In genomic region chr11:78137584-78137983, GRCm38 (mm10) we compare ENCODE assay signal across 14 mouse cellular contexts. TPM values are rescaled to one million over a fixed set of nuclear protein-coding genes. Genes with fewer than 3 reads are reported as not detected.
A peak's percentile ranks its signal among the peaks of the same experiment; 100 is the strongest.
DNase-seq lines count a peak whose midpoint lies in the region; ATAC-seq and TF ChIP-seq lines count a peak whose summit lies in the region.
"Had no signal": no experiment of that assay in that cellular context is flagged by ENCODE, and none has a peak within 500 bp of the region (broad histone marks: within the 10 kb centered on the region; RNA-seq: fewer than 3 reads in every experiment).

No protein-coding gene starts in this region.

- H3K4me1 ChIP-seq in heart, adult 2 months (ENCODE audit: control insufficient read depth, insufficient read depth, low read length) = peaks cover 10% of the 10 kb centered on the region
- H3K4me1 ChIP-seq in kidney, embryonic 16.5 days (ENCODE audit: insufficient read depth, low read length) = no peaks in the 10 kb centered on the region
- H3K4me1 ChIP-seq in heart, embryonic 15.5 days (replicated peaks) = peaks cover 39% of the 10 kb centered on the region
- H3K4me1 ChIP-seq: midbrain, embryonic 13.5 days had no signal

- no peak overlapping the region for H3K4me2 ChIP-seq in kidney, embryonic 16.5 days (replicated peaks; ENCODE audit: low read depth, low read length)
- H3K4me2 ChIP-seq in heart, embryonic 15.5 days = no peak overlapping the region
- H3K4me2 ChIP-seq: midbrain, embryonic 13.5 days; neural tube, embryonic 15.5 days had no signal

- 52% methylated on average over 4 of the region's 4 CpGs for WGBS in heart, adult 2 months
- WGBS in kidney, embryonic 16.5 days = 86% methylated on average over 4 of the region's 4 CpGs
- 63% methylated on average over 4 of the region's 4 CpGs for WGBS in heart, embryonic 15.5 days

- peaks cover 4% of the 10 kb centered on the region for H3K36me3 ChIP-seq in heart, adult 2 months (ENCODE audit: control insufficient read depth, insufficient read depth, low read length)
- H3K36me3 ChIP-seq in kidney, embryonic 16.5 days (ENCODE audit: insufficient read depth, low read length) = no peaks in the 10 kb centered on the region
- H3K36me3 ChIP-seq in heart, embryonic 15.5 days = no peaks in the 10 kb centered on the region
- H3K36me3 ChIP-seq: midbrain, embryonic 13.5 days; neural tube, embryonic 15.5 days had no signal

- TF ChIP-seq EP300 in heart, adult 2 months (IDR thresholded peaks at IDR 0.05; ENCODE audit: insufficient read depth, low read depth, low read length) = 0 out of 2 replicates have a peak, but pooled peaks have one; percentile 52

- peak in 1 of 2 experiments; percentile 21 for DNase-seq in heart, adult 2 months
- no peak for DNase-seq in heart, postnatal 25 days (ENCODE audit: low spot score)
- peak; percentile 32 to 73 for DNase-seq in kidney, postnatal 25 days
- DNase-seq in ZHBTc4 (ENCODE audit: low read depth, low spot score) = peak; percentile 64
- DNase-seq in neural tube, embryonic 10.5 days (ENCODE audit: extremely low spot score, low spot score) = no peak
- DNase-seq: cerebellum, postnatal 10 days; embryo, embryonic 11 days; gastrocnemius, postnatal 25 days; thymus, postnatal 36 days had no signal

- no peaks in the 10 kb centered on the region for H3K27me3 ChIP-seq in heart, adult 2 months (ENCODE audit: control insufficient read depth, insufficient read depth, low read length)
- no peaks in the 10 kb centered on the region for H3K27me3 ChIP-seq in kidney, embryonic 16.5 days (ENCODE audit: insufficient read depth, low read length)
- H3K27me3 ChIP-seq in heart, embryonic 15.5 days = no peaks in the 10 kb centered on the region
- H3K27me3 ChIP-seq: midbrain, embryonic 13.5 days; neural tube, embryonic 15.5 days had no signal

- H3K4me3 ChIP-seq in heart, adult 2 months = no peak overlapping the region
- H3K4me3 ChIP-seq in kidney, embryonic 16.5 days (ENCODE audit: low read length) = no peak overlapping the region
- H3K4me3 ChIP-seq in heart, embryonic 15.5 days = no peak overlapping the region
- H3K4me3 ChIP-seq: midbrain, embryonic 13.5 days; neural tube, embryonic 15.5 days had no signal

- ATAC-seq in kidney, embryonic 16.5 days (ENCODE audit: low FRiP score, low TSS enrichment) = no peak
- ATAC-seq in heart, embryonic 15.5 days (replicated peaks; ENCODE audit: insufficient number of reproducible peaks, insufficient read depth, low FRiP score, low read depth) = no peak
- ATAC-seq: midbrain, embryonic 13.5 days had no signal

- no peak overlapping the region for H3K9ac ChIP-seq in heart, adult 2 months (ENCODE audit: low read depth, low read length)
- no peak overlapping the region for H3K9ac ChIP-seq in kidney, embryonic 16.5 days (replicated peaks; ENCODE audit: low read length)
- H3K9ac ChIP-seq in heart, embryonic 15.5 days = no peak overlapping the region
- H3K9ac ChIP-seq: midbrain, embryonic 13.5 days; neural tube, embryonic 15.5 days had no signal

- no peak for TF ChIP-seq CTCF in heart, adult 2 months (IDR thresholded peaks at IDR 0.05)

- intact Hi-C loops in heart, adult 2 months (cut with DNase I) = no loop called here
- intact Hi-C loops in heart, postnatal 25 days (cut with DNase I) = no loop called here

- H3K9me3 ChIP-seq in kidney, embryonic 16.5 days (ENCODE audit: low read length) = no peaks in the 10 kb centered on the region
- H3K9me3 ChIP-seq in heart, embryonic 15.5 days (replicated peaks) = no peaks in the 10 kb centered on the region
- H3K9me3 ChIP-seq: G1E; midbrain, embryonic 13.5 days; neural tube, embryonic 15.5 days had no signal

- peaks cover 6% of the 10 kb centered on the region for H3K79me2 ChIP-seq in heart, adult 2 months (replicated peaks; ENCODE audit: control insufficient read depth, insufficient read depth, low read length)

- TF ChIP-seq POLR2A in heart, adult 2 months (IDR thresholded peaks at IDR 0.05; ENCODE audit: insufficient read depth, low read depth, low read length) = no peak

- H3K27ac ChIP-seq in heart, adult 2 months = peak overlapping the region; percentile 48
- H3K27ac ChIP-seq in kidney, embryonic 16.5 days (ENCODE audit: low read length) = no peak overlapping the region
- peak overlapping the region; percentile 60 for H3K27ac ChIP-seq in heart, embryonic 15.5 days
- H3K27ac ChIP-seq: midbrain, embryonic 13.5 days; neural tube, embryonic 15.5 days had no signal

RNA-seq across cellular contexts. Expression of gene Traf4, which starts 27.8 kb away (rescaled TPM):
- 1 to 10 TPM; 3.7 to 6.0 TPM for total RNA-seq in heart, adult 2 months (2021)
- polyA plus RNA-seq in heart, adult 2 months (2012; rRNA removed) = 11.2 and 13.4 TPM in 2 replicates
- total RNA-seq in heart, postnatal 25 days (2021) = 1 to 10 TPM; 4.6 to 6.7 TPM
- 108 and 110 TPM in 2 replicates for polyA plus RNA-seq in kidney, embryonic 16.5 days (2015; fragmentation: Nextera tagmentation; extraction: Ambion mirVana)
- 30.8 and 42.8 TPM in 2 replicates for polyA plus RNA-seq in heart, embryonic 15.5 days (2015; fragmentation: Nextera tagmentation; extraction: Ambion mirVana)

RNA-seq across cellular contexts. Expression of gene Nek8, which starts 38.9 kb away (rescaled TPM):
- 1 to 10 TPM; 1.6 to 2.5 TPM for total RNA-seq in heart, adult 2 months (2021)
- polyA plus RNA-seq in heart, adult 2 months (2012; rRNA removed) = 7.0 and 7.6 TPM in 2 replicates
- total RNA-seq in heart, postnatal 25 days (2021) = 1 to 10 TPM; 2.5 to 2.6 TPM
- polyA plus RNA-seq in kidney, embryonic 16.5 days (2015; fragmentation: Nextera tagmentation; extraction: Ambion mirVana) = 27.9 and 29.1 TPM in 2 replicates
- polyA plus RNA-seq in heart, embryonic 15.5 days (2015; fragmentation: Nextera tagmentation; extraction: Ambion mirVana) = 12.4 and 17.3 TPM in 2 replicates

RNA-seq across cellular contexts. Expression of gene Tlcd1, which starts 38.9 kb away (rescaled TPM):
- total RNA-seq in heart, adult 2 months (2021) = 1 to 10 TPM; 5.4 to 5.7 TPM
- 15.7 and 17.3 TPM in 2 replicates for polyA plus RNA-seq in heart, adult 2 months (2012; rRNA removed)
- total RNA-seq in heart, postnatal 25 days (2021) = 1 to 10 TPM; 5.5 to 7.2 TPM
- 35.1 and 36.1 TPM in 2 replicates for polyA plus RNA-seq in kidney, embryonic 16.5 days (2015; fragmentation: Nextera tagmentation; extraction: Ambion mirVana)
- 13.5 and 14.2 TPM in 2 replicates for polyA plus RNA-seq in heart, embryonic 15.5 days (2015; fragmentation: Nextera tagmentation; extraction: Ambion mirVana)

RNA-seq across cellular contexts. Expression of gene Fam222b, which starts 43.1 kb away (rescaled TPM):
- 10 to 100 TPM; 10.4 to 11.4 TPM for total RNA-seq in heart, adult 2 months (2021)
- 11.9 and 12.6 TPM in 2 replicates for polyA plus RNA-seq in heart, adult 2 months (2012; rRNA removed)
- 10 to 100 TPM; 10.8 to 12.3 TPM for total RNA-seq in heart, postnatal 25 days (2021)
- polyA plus RNA-seq in kidney, embryonic 16.5 days (2015; fragmentation: Nextera tagmentation; extraction: Ambion mirVana) = 14.8 and 19.3 TPM in 2 replicates
- 14.1 and 16.2 TPM in 2 replicates for polyA plus RNA-seq in heart, embryonic 15.5 days (2015; fragmentation: Nextera tagmentation; extraction: Ambion mirVana)

RNA-seq across cellular contexts. Expression of gene Rpl23a, which starts 45.8 kb away (rescaled TPM):
- total RNA-seq in heart, adult 2 months (2021) = 100 to 1,000 TPM; 801 to 911 TPM
- polyA plus RNA-seq in heart, adult 2 months (2012; rRNA removed) = 155 and 253 TPM in 2 replicates
- 100 to 1,000 TPM; 776 to 853 TPM for total RNA-seq in heart, postnatal 25 days (2021)
- 1,090 and 1,147 TPM in 2 replicates for polyA plus RNA-seq in kidney, embryonic 16.5 days (2015; fragmentation: Nextera tagmentation; extraction: Ambion mirVana)
- polyA plus RNA-seq in heart, embryonic 15.5 days (2015; fragmentation: Nextera tagmentation; extraction: Ambion mirVana) = 717 and 816 TPM in 2 replicates

Comparison
In these comparisons a context has a peak if more than half of its experiments do, and no peak if none do; other contexts are left out.
1. DNase-seq: peak in kidney, postnatal 25 days (2 of 2) and ZHBTc4 (single experiment); none in heart, postnatal 25 days (single experiment) and neural tube, embryonic 10.5 days (single experiment).